Mouse (Mus musculus): Measurements from ENCODE around the gene Mettl1.

GRCm38 (mm10) chr10:127058161-127058560 is 16.9 kb downstream of the Mettl1 start:
- TF ChIP-seq CTCF (IDR thresholded peaks at IDR 0.05; ENCODE audit: borderline replicate concordance, insufficient read depth, low read length) (peak; percentile 98), POLR2A (IDR thresholded peaks at IDR 0.05; ENCODE audit: low read depth, low read length) (no peak)

Measured in embryonic fibroblast, embryonic 13.5 days (primary cell).